Mouse (Mus musculus) left cerebral cortex, adult 11 months (tissue): ENCODE results near the gene Prr5l.

Source experiments
- DNase-seq: peaks from one replicate; pipeline ENCODE4 v3.0.0; 2022; ENCODE audit warnings: low spot score

Prr5l gene

DNA sequence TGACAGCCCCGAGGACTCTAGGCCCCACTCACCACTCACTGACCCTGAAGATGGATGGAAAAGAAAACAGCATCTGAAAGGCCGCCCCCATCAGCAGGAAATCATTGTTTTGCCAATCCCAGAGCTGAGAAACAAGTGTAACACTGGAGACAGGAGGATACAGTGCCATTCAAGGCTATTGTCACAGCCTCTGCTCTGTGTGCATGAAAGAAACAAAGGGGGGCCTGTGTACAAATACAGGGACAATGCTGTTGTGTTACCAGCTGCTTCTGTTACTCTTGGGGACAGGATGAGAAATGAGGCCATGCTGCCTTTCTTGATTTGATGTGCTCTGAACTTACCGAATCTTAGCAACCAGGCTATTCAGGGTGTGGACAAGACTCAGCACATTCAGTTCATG, at the start of gene Prr5l:
Gene Prr5l, minus strand, starts transcription at position 30 of the 400 bp plus-strand sequence.
- DNase-seq: peak; percentile 37

DNA sequence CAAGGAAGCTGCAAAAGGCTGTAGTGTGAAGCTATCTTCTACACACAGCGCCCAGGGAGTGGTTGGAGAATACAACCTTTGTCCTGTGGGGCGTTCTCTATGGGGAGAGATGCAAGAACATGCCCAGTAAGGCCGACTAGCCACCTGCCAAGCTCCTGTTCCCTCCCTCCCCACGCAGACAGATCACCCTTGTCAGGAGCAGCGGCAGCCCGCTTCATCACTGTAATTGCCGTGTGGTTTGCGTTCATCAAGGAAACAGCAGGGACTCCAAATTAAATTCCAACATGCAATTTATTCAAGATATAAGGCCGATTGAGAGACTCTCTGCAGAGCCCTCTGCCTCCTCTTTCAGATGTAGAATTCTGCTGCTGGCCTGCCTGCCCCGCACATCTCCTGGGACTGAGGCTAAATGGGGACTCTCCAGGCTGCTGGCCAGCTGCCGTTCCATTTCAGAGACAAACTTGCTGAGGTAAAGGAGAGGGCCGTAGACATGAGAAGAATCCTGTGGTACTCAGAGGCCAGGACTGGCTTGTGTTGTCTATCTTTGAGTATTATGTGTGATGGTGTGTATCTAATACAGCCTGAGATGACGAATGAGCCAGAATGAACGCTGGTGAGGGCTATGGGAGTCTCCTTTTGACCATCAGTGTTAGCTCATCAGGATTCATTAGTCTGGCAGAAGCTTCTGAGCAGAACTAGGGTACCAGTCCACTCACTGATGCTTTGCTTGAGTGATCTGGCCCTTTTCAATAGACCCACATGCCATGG, 49.5 kb upstream of the Prr5l start:
- DNase-seq: no peak

GRCm38 (mm10) chr2:101925591-101926188, 42.9 kb upstream of the Prr5l start:
- DNase-seq: no peak

DNA sequence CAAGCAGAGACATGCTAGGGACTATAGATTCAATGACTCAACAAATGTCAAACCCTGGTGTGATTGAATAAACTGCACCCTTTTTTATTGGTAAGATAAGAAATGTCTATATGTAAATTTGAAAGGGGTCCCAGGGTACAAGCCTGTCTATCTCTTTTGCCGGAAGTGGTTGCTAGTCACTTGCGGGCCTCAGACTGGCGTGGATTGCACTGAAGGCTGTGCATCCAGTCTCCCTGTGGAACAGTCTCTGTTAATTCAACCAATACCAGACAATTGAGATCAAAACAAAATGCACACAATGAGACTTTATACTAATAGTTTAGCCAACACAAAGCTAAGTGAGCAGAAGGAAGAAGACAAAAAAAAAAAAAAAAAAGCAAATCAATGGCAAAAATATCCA, 42.4 kb upstream of the Prr5l start:
- DNase-seq: no peak

- DNase-seq: no peak
Observed at GRCm38 (mm10) chr2:101923181-101923580, 40.4 kb upstream of the Prr5l start.

- no peak for DNase-seq
Observed at GRCm38 (mm10) chr2:101922302-101922701, 39.5 kb upstream of the Prr5l start.

GRCm38 (mm10) chr2:101920136-101920554, 37.3 kb upstream of the Prr5l start:
- DNase-seq: no peak

DNA sequence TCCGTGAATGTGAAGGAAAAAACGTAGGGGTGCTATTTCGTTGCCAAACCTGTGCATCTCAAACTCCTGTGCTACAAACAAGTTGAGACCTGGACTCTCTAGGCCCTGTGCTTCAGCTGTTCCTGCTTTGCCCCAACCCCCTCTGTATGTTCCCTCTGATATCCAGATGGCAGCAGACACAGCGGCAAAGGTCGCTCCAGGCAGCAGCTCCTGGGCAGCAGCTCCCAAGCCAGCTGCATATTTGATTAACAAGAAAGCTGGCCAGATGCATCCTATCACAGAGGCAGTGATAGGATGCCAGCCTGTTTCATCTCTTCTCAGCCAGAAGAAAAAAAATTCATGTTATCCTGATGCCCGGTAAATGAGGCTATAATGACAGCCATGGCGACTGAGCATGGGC, 35.7 kb upstream of the Prr5l start:
- DNase-seq: no peak

DNA sequence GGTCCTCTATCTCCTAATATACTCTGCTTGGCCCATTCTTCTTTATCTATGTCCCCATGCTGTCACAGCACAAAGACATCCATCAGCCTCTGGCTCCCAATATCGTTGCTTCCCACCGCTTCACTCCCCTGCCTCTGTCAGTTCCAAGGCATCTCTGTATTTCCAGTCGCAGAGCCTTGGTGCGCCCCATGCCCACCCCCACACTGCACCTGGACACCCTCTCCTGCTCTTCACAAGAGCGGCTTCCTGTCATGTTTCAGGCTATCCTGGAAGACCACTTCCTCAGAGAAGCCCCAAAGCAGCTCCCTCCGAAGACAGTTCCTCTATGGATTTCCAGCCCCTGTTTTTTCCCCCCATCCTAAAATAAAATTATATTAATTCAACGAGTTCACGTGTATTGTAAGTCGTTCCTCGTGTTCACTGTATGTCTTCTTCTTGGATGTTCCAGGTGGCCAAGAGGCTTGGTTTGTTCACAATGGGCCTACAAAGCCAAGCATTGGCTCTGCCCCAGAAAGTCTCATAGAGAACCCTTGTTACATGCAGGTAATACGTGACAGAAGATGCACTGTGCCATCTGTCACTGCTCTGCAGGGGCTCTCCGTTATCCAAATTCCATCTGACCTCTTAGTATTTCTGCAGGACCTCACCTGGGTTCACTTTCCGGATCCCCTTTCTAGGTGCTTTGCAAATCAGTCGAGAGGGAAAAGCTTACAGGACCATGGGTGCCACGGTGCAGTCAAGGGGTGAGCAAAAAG, 26.7 kb upstream of the Prr5l start:
- DNase-seq: no peak

DNA sequence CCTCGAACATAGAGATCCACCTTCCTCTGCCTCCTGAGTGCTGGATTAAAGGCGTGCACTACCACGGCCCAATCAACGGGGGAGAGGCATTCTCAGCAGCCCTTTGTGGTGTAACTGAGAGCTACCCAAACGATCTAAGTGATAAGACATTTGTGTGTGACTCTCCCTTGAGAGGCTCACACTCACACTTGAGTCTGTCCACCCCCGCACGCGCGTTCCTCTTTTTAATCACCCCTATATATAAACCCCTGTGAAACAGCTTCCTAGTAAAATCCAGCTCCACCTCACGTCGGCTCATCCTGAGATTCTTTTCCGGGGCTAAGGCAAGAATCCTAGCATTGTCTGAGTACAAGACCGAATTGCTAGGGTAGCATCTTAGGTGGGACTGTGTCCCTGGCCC, 25.9 kb upstream of the Prr5l start:
- peak; percentile 40 for DNase-seq

DNA sequence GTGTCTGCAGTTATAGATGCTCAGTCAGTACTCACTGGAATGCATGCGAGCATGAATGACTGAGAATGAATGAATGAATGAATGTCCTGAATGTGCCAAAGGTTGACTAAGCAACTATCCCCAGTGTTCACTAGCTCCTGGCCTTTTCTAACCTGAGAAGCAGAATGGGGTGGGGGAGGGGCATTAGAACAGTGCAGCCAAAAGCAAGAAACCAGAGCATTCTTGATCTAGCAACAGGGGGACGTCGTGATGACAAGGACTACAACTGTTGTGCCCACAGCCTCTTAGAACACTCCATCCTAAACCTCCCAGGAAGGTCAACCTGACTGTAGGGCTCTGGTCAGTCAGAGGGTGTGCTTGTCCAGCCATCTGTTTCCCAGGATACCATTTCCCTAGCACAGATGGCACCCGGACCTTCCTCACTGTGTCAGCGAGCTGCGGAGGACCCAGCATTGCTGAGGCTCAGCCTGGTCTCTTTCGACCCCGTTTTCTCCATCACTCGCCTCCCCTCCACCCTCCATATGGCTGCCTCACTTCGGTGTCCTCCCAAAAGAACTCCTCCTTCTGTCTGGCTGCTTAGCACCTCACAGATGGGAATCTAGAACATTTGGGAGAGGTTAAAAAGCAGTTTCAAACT, 24.7 kb upstream of the Prr5l start:
- no peak for DNase-seq

DNA sequence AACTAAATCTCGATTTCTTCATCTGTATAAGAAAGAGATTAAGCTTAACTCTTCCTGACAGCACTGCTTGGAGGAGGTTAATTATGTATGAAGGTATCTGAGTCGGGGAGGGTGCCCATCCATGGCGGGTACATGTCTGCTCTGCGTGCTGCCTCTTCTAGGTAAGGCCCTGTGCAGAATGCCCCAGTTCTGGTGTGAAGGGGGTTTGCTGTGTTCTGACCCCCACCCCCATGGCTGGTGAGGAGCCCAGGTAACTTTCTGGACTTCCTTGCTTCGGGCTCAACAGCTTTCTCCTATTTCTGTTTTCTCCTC, 23.5 kb upstream of the Prr5l start:
- no peak for DNase-seq

DNA sequence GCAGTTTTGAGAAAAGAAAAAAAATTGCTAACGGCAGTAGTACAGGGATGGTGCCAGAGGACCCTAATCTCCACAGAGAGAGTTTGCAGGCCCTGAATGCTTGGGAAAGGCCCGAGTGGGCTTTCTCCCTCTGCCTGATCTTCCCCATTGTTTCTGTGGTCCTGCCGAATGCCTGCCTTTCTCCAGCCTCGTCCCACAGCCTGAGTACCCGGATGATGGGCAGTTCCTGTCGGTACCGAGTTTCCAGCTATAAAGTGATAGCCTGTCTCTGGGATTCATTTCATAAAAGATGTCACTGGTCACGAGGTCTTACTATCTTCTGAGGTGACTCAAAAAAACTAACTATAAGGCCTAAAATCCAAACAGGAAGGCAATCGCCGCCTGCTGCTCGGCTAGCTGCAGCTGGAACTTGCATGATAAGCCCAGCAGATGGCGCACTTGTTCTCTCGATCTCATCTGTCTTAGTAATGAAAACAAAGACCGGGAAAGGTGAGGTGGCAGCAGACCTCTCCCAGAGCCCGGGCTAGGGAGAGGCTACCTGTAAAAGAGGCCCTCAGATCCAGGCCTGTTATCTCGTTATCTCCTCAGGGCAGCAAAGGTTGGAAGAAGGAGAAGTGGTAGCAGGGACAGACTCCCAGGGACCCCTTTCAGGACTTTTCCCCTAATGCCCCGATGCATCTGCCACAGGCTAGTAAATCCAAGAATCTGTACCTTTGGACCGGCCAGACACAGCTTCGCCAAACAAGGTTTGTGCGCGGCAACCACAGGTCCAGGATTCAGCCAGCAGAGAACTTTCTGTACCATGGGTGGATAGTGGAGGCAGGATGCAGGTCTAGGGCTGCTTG, 22.9 kb upstream of the Prr5l start:
- DNase-seq: peak; percentile 73

GRCm38 (mm10) chr2:101902196-101902595, 19.4 kb upstream of the Prr5l start:
- DNase-seq: no peak

- DNase-seq: no peak
Observed at GRCm38 (mm10) chr2:101896425-101897204, 13.8 kb upstream of the Prr5l start.

GRCm38 (mm10) chr2:101894126-101894525, 11.3 kb upstream of the Prr5l start:
- no peak for DNase-seq

GRCm38 (mm10) chr2:101891143-101891542, 8.3 kb upstream of the Prr5l start:
- DNase-seq: no peak

DNA sequence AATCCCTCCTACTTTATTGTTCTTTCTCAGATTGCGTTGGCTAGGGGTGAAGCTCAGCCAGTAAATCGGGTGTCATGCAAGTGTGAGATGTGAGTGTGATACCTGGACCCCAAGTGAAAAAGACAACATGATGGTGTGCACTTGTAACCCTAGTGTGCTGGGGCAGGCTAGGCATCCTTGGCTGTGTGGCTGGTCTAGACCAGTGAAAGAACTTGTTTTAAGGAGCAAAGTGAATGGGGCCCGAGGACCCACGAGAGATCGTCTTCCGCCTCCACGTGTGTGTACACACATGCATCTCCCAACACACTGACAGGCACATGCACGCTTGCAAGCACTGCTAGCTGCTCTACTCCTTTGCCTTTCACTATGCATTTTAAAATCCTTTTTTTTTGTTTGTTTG, 6.1 kb upstream of the Prr5l start:
- DNase-seq: no peak

DNA sequence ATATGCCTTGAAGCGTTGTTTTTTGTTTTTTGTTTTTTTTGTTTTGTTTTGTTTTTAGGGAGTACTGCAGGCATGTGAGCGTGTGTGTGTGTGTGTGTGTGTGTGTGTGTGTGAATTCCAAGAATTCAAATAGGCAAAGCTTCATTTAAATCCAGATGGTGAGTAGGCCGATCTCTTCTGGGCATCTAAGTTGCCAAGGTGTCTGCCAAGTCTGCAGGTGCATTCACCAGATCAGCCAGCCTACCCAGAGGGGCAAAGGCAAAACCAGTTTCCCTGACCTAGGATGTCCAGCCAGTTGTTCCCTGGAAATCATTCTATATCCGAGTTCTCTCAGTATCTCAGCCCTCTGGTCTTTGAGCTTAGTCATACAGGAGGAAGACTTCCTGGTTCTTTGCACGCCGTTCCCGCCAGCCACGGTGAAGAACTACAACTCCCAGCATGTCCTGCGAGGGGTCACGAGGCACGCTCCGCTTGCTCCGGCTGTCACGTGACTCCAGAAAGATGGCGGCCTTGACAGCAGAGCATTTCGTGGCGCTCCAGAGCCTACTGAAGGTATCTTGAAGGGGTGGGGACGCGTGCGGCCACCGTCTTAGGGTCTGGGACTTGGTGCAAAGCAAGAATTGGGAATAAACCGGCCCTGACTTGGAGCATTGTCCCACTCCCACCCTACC, 3.1 kb upstream of the Prr5l start, which contains the start of gene Commd9:
Gene Commd9, plus strand, starts transcription at position 480 of the 671 bp plus-strand sequence.
- peak; percentile 91 for DNase-seq

GRCm38 (mm10) chr2:101884286-101884685, 1.5 kb upstream of the Prr5l start:
- DNase-seq: no peak
